Mouse (Mus musculus) lung, postnatal 36 days (tissue): ENCODE measurements around the gene Nudt16l1.

Source experiments
- DNase-seq: peaks from one replicate; pipeline ENCODE4 v3.0.0; 2022; ENCODE audit warnings: mixed read lengths

Nudt16l1 gene

GRCm38 (mm10) chr16:4963797-4964709, 25.5 kb downstream of the Nudt16l1 start, which contains the start of gene Anks3:
TSS of gene Anks3 (minus strand) at chr16:4964205.
- DNase-seq: peak; percentile 99

GRCm38 (mm10) chr16:4964731-4965391, 26.3 kb downstream of the Nudt16l1 start:
- no peak for DNase-seq

DNA sequence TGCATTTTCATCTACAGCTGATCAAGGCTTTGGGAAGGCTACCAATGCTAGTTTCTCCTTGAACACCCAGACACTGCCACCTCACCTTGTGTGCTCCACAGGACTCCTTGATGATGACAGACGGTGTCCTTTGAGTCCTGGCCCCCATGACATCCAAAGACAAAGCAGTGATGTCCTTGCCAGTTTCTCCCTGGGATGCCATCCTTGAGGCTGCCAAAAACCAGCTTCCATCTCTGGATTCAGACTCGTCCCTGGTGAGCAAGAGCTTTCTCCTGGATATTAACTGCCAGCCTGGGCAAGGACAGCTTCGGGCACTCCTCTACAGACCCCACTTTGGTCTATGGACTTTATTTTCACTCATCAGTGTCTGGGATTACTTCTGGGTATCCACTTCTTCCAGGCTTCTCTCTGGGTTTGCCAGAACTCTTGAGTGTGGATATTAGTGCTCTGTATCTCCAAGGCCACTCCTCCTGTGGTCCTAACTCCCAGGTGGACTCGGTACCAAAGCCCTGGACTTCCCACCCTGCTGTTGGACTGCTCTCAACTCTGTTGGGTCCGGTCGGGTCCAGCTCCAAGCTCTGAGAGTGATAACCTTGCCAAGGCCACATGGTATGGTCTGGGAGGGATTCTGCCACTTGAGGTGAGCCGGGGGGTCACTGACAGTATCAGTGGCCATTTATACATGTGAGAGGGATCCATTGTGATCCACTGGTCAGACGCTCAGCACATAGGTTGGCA, 27.0 kb downstream of the Nudt16l1 start:
- no peak for DNase-seq

GRCm38 (mm10) chr16:4968426-4968825, 29.9 kb downstream of the Nudt16l1 start:
- no peak for DNase-seq

DNA sequence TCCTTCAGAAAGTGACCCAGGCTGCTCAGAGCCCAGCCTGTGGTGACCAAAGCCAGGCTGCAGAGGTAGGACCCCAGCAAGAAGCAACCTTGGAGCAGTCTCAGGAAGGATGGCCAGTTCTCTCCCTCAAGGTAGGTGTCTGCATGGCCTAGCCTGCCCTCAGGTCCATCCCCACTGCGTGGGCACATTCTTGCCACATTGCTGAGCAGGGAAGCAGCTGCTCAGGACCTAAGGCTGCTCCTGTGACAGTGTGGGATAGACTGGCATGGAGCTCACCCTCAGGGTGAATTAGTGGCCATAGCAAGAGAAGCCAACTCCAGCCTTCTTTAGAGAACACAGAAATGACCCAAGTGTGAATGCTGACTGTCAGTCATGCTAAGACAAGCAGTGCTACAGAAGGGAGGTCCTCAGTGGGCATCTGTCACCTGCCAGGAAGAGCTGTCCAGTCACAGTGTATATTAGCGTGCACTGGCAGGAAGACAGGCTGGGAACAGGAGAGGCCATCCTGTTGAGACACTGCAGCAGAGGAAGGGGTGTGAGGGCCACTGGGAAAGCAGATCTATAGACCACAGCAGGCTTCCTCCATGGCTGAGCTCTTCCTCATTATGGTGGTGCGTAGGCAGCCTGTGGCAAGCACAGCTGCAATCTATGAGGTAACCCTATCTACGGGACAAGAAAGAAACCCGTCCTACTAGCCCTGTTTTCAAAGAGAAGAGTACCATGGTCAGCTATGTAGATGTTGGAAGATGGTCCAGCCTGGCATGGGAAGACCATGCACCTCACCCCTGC, 30.7 kb downstream of the Nudt16l1 start:
- DNase-seq: peak; percentile 65

GRCm38 (mm10) chr16:4971626-4972025, 33.1 kb downstream of the Nudt16l1 start:
- peak; percentile 79 for DNase-seq

GRCm38 (mm10) chr16:4974521-4974920, 36.0 kb downstream of the Nudt16l1 start:
- no peak for DNase-seq

DNA sequence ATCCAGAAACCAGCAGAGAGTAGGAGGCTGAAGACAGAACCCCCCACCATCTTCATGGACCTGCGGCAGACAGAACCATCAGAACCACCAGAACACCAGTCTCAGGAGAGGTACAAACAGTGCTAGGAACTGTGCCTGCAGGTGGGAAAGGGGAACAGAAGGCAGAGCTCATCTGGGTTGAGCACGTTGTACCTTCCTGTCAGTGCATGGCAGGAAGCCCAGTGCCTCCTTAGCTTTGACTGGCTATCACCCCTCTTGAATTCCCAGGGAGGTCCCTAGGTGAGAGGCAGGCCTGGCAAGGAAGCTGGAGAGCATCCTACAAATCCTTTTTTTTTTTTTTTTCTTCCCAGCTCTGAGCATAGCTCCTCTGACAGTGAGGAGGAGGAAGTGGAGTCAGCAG, 37.6 kb downstream of the Nudt16l1 start:
- no peak for DNase-seq

GRCm38 (mm10) chr16:4978275-4979051, 39.9 kb downstream of the Nudt16l1 start:
- peak; percentile 70 for DNase-seq

GRCm38 (mm10) chr16:4979755-4980380, 41.3 kb downstream of the Nudt16l1 start:
- DNase-seq: peak; percentile 71

DNA sequence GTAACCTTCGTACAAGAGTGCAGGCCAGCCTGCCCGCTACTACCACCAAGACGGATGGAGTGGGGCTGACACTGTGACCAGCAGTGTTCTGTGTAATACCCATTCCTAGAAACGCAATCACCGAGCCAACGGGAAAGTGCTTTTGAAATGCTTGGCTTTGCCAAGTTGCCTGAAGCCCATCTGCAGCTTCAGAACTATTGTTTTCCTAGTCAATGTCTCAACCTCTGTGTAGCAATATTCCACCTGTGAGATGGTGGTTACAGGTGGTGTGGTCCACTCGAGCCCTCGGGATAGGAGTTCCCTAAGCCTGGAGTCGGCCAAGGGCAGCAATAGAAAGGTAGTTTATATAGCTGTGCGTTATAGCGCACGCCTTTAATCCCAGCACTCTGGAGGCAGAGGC, 46.2 kb downstream of the Nudt16l1 start:
- no peak for DNase-seq
